ENCODE assay signal across 1 mouse cellular context in genomic region chr4:44072146-44072872, GRCm38 (mm10).
TF ChIP-seq lines count a peak whose summit lies in the region.

No protein-coding gene starts in this region.

TF ChIP-seq in MEL, 35 proteins besides CTCF, POLR2A, EP300 and RAD21 (continued from another document):
- TF ChIP-seq UBTF (IDR thresholded peaks at IDR 0.05; ENCODE audit: borderline replicate concordance, insufficient read depth, low read depth, low read length) = 0 out of 2 replicates have a peak, but pooled peaks have one; percentile 51
- TF ChIP-seq BHLHE40 (IDR thresholded peaks at IDR 0.05; ENCODE audit: borderline replicate concordance, low read depth, low read length) = no peak
- TF ChIP-seq CHD1 (IDR thresholded peaks at IDR 0.05; ENCODE audit: low read depth, low read length) = no peak
- no peak for TF ChIP-seq ZNF384 (IDR thresholded peaks at IDR 0.05; ENCODE audit: low read depth, low read length)
- no peak for TF ChIP-seq ZC3H11A (IDR thresholded peaks at IDR 0.05; ENCODE audit: low read depth, low read length)
- peak; percentile 62; the same call in 1 of the 2 replicates for TF ChIP-seq POLR2AphosphoS2 (IDR thresholded peaks at IDR 0.05; ENCODE audit: low read length)
- peak; percentile 52; the same call in 1 of the 2 replicates for TF ChIP-seq NRF1 (IDR thresholded peaks at IDR 0.05; ENCODE audit: insufficient read depth, low read depth, low read length, poor library complexity, severe bottlenecking)
- no peak for TF ChIP-seq E2F4 (IDR thresholded peaks at IDR 0.05; ENCODE audit: borderline replicate concordance, low read depth, low read length)
